Mouse (Mus musculus) ES-E14 (cell line): ENCODE results near the gene Plcb2. TPM values are rescaled to one million over a fixed set of nuclear protein-coding genes. Genes with fewer than 3 reads are reported as not detected.

Experiments
- DNase-seq: peaks from one replicate; pipeline ENCODE4 v3.0.0-alpha.2; 2013; ENCODE audit warnings: low read depth, low spot score
- H3K27ac ChIP-seq: 2 replicates; pipeline ENCODE4 v1.5.1; 2012; ENCODE audit warnings: low read depth, mild to moderate bottlenecking, low read length, moderate library complexity, mixed read lengths; ENCODE audit not compliant: poor library complexity, insufficient read depth, severe bottlenecking
- H3K36me3 ChIP-seq: 2 replicates; pipeline ENCODE4 v1.6.1; 2012; ENCODE audit warnings: mild to moderate bottlenecking, low read length, moderate library complexity, mixed read lengths; ENCODE audit not compliant: control insufficient read depth, poor library complexity, insufficient read depth, severe bottlenecking
- H3K4me1 ChIP-seq, 2 experiments: fragments of 150-350 bp in 1 of 2; sonication (generic) in 1 of 2; 2 replicates each; pipeline ENCODE4 v1.6.1; 2012; ENCODE audit warnings: low read length in 2 of 2, mild to moderate bottlenecking in 1 of 2, mixed read lengths in 1 of 2; ENCODE audit not compliant: control insufficient read depth in 2 of 2, insufficient read depth in 2 of 2, poor library complexity in 1 of 2
- H3K4me3 ChIP-seq, 2 experiments: fragments of 150-350 bp in 1 of 2; sonication (generic) in 1 of 2; 2 replicates each; pipeline ENCODE4 v1.5.1; 2012; ENCODE audit warnings: low read length in 2 of 2, low read depth in 1 of 2, mild to moderate bottlenecking in 1 of 2, mixed read lengths in 1 of 2; ENCODE audit not compliant: insufficient read depth in 1 of 2, poor library complexity in 1 of 2, severe bottlenecking in 1 of 2
- H3K9ac ChIP-seq: 2 replicates; pipeline ENCODE4 v1.6.1; 2012; ENCODE audit warnings: low read depth, mild to moderate bottlenecking, low read length, mixed read lengths; ENCODE audit not compliant: poor library complexity, insufficient read depth, severe bottlenecking
- H3K9me3 ChIP-seq: fragments of 150-350 bp; sonication (generic); 2 replicates; pipeline ENCODE4 v1.6.1; 2012; ENCODE audit warnings: low read depth, mild to moderate bottlenecking, low read length; ENCODE audit not compliant: control insufficient read depth, insufficient read depth
- CHD2 ChIP-seq: IDR thresholded peaks from 2 replicates; pipeline ENCODE4 v1.6.1; 2014; ENCODE audit warnings: mild to moderate bottlenecking, low read depth, low read length, inconsistent platforms
- HCFC1 ChIP-seq: IDR thresholded peaks from 2 replicates; pipeline ENCODE4 v1.6.1; 2012; ENCODE audit warnings: low read length, inconsistent platforms, borderline replicate concordance; ENCODE audit not compliant: insufficient read depth
- MAFK ChIP-seq: IDR thresholded peaks from 2 replicates; pipeline ENCODE4 v1.6.1; 2014; ENCODE audit warnings: mild to moderate bottlenecking, low read depth, low read length, inconsistent platforms; ENCODE audit not compliant: insufficient read depth
- ZC3H11A ChIP-seq: IDR thresholded peaks from 2 replicates; pipeline ENCODE4 v1.6.1; 2012; ENCODE audit warnings: low read depth, mild to moderate bottlenecking, inconsistent platforms, low read length, borderline replicate concordance
- ZNF384 ChIP-seq: IDR thresholded peaks from 2 replicates; pipeline ENCODE4 v1.6.1; 2012; ENCODE audit warnings: low read depth, low read length, inconsistent platforms
- in situ Hi-C, 2 experiments: fragments of 600-800 bp; cut with MboI; formaldehyde crosslinking; loops; one replicate each; pipeline ENCODE4 v1.15.1; 2025; ENCODE audit warnings: low sequenced_read_pairs in 2 of 2, inconsistent platforms in 1 of 2; ENCODE audit not compliant: unreplicated experiment in 2 of 2
- total RNA-seq: library from RNA; depleted of rRNA; stranded (reverse); fragments of 300-350 nt; gene quantifications from 2 replicates; pipeline ENCODE4 v1.2.3, GENCODE M21; 2012

Plcb2 gene
- total RNA-seq, 1 experiment, result 0.09 TPM

- TF ChIP-seq ZC3H11A (no peak), HCFC1 (no peak), MAFK (no peak), ZNF384 (no peak), CHD2 (no peak)
- in situ Hi-C loops, result no loop called here
- peaks cover 4 to 17% of the 10 kb centered on the region in 2 experiments for H3K4me1 ChIP-seq
Observed at GRCm38 (mm10) chr2:118760311-118761025, 32.2 kb upstream of the Plcb2 start.

GRCm38 (mm10) chr2:118759828-118760227, 31.6 kb upstream of the Plcb2 start:
- no peak; the same call in 1 of the 2 replicates for TF ChIP-seq ZC3H11A
- TF ChIP-seq MAFK, result no peak
- Histone ChIP-seq H3K9ac (no peak overlapping the region), H3K4me1 (peaks cover 4 to 17% of the 10 kb centered on the region in 2 experiments), H3K4me3 (no peak overlapping the region), H3K9me3 (no peaks in the 10 kb centered on the region), H3K36me3 (no peaks in the 10 kb centered on the region), H3K27ac (no peak overlapping the region)
- in situ Hi-C loops, result no loop called here
- DNase-seq, result no peak

More at GRCm38 (mm10) chr2:118760311-118761025, 32.2 kb upstream of the Plcb2 start:
- Histone ChIP-seq H3K9me3 (no peaks in the 10 kb centered on the region), H3K27ac (no peak overlapping the region), H3K9ac (no peak overlapping the region), H3K4me3 (no peak overlapping the region), H3K36me3 (no peaks in the 10 kb centered on the region)
- DNase-seq, result no peak

DNA sequence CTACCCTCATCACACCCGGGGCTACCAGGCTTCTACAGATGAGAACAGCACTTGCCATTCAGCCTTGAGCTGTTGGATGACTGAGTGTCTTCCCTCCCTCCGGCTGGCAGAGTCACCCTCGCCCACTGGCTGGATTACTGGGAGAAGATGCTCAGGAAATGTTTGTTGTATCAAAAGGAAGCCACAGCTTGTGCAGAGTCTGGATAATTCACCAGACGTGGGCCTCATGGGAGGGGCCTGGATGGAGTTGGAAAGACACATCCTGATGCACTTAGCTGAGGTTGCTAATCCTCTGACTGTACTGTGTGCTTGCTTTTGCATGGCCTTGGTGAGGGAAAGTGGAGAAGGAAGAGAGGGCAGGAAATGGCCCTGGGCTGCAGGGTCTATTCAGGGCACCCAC, 27.9 kb upstream of the Plcb2 start:
- Histone ChIP-seq H3K9me3 (no peaks in the 10 kb centered on the region), H3K4me1 (no peaks in the 10 kb centered on the region; a peak in 1 of 4 replicates), H3K36me3 (no peaks in the 10 kb centered on the region), H3K27ac (no peak overlapping the region), H3K9ac (no peak overlapping the region), H3K4me3 (no peak overlapping the region)
- no peak for DNase-seq
- in situ Hi-C loops, result no loop called here
- TF ChIP-seq ZC3H11A (no peak), ZNF384 (no peak), HCFC1 (no peak), MAFK (no peak), CHD2 (no peak)

DNA sequence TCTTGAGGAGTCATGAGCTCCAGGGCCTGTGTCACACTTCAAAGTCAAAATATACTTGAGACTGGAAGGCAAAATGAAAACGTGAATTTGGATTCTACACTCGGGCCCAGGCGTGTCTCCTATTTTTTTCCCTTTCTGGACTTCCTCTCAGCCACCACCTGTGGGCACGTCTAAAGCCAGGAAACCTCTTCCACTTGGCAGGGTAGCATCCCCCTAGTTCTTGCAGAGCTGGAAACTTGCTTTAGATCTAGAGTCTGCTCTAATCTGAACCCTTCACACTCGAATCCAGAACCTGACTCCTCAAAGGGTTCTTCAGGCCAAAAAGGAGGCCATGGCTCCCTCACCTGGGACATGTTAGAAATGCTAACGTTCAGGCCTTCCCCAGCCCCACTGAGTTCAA, 27.2 kb upstream of the Plcb2 start:
- in situ Hi-C loops, result no loop called here

More for the DNA sequence above, 27.2 kb upstream of the Plcb2 start:
- Histone ChIP-seq H3K9ac (no peak overlapping the region), H3K4me3 (no peak overlapping the region), H3K27ac (no peak overlapping the region), H3K36me3 (no peaks in the 10 kb centered on the region), H3K9me3 (no peaks in the 10 kb centered on the region), H3K4me1 (no peaks in the 10 kb centered on the region; a peak in 1 of 4 replicates)
- TF ChIP-seq HCFC1 (no peak), ZC3H11A (no peak), MAFK (no peak), ZNF384 (no peak), CHD2 (no peak)
- no peak for DNase-seq
